Mouse (Mus musculus): ENCODE measurements at regions not wholly inside any gene's neighbourhood (a gene's known extent, or its start where the extent isn't known, plus 50 kb on each side); places are given as distances from the start of the nearest gene placed in this dataset.

GRCm38 (mm10) chr2:123813182-123813949, 276.4 kb upstream of the Sema6d start:
- TF ChIP-seq CTCF (IDR thresholded peaks at IDR 0.05; ENCODE audit: control insufficient read depth, insufficient read depth, insufficient replicate concordance, low read depth, low read length) = no peak
- no peak for TF ChIP-seq POLR2A (IDR thresholded peaks at IDR 0.05; ENCODE audit: control insufficient read depth, low read depth, low read length)
